In genomic region chr12:3967196-3967595, GRCm38 (mm10) we compare ENCODE assay signal across 18 mouse cellular contexts. TPM values are rescaled to one million over a fixed set of nuclear protein-coding genes. Genes with fewer than 3 reads are reported as not detected.
"Had no signal": no experiment of that assay in that cellular context is flagged by ENCODE, and none has a peak within 500 bp of the region (broad histone marks: within the 10 kb centered on the region; RNA-seq: fewer than 3 reads in every experiment).

No protein-coding gene starts in this region.

- DNase-seq: lung, embryonic 14.5 days; lung, postnatal 10 days; lung, postnatal 4 days; midbrain, embryonic 14.5 days; retina, postnatal 1 day; right cerebral cortex, adult 18-20 months; right cerebral cortex, postnatal 25 days; right cerebral cortex, postnatal 4 days; spleen, adult 18-20 months; thymus, adult 18-20 months; thymus, postnatal 14 days; thymus, postnatal 36 days had no signal

- H3K27me3 ChIP-seq: midbrain, embryonic 12.5 days; neural tube, embryonic 13.5 days; neural tube, embryonic 15.5 days had no signal

- ATAC-seq: midbrain, embryonic 16.5 days had no signal

- H3K4me3 ChIP-seq: midbrain, embryonic 10.5 days; midbrain, embryonic 12.5 days; myocyte; neural tube, embryonic 13.5 days; neural tube, embryonic 15.5 days had no signal

- H3K27ac ChIP-seq: midbrain, embryonic 10.5 days; midbrain, embryonic 12.5 days; neural tube, embryonic 13.5 days; neural tube, embryonic 15.5 days had no signal

- H3K4me1 ChIP-seq: midbrain, embryonic 10.5 days; midbrain, embryonic 12.5 days; neural tube, embryonic 13.5 days; neural tube, embryonic 15.5 days had no signal

RNA-seq across cellular contexts. Expression of gene Pomc, which starts 12.4 kb away (rescaled TPM):
- polyA plus RNA-seq: myocyte had no signal
